Mouse (Mus musculus) lung, adult 2 months (tissue): Measurements from ENCODE around the gene Ppp1r15b.

Source experiments
- CTCF ChIP-seq: fragments of 200-500 bp; IDR thresholded peaks from 2 replicates; pipeline ENCODE4 v1.5.1; 2011; ENCODE audit warnings: mild to moderate bottlenecking, low read length, control low read depth; ENCODE audit not compliant: insufficient read depth
- POLR2A ChIP-seq: fragments of 200-500 bp; IDR thresholded peaks from 2 replicates; pipeline ENCODE4 v1.6.1; 2011; ENCODE audit warnings: low read depth, mild to moderate bottlenecking, control low read depth, low read length, borderline replicate concordance; ENCODE audit errors: extremely low read depth

GRCm38 (mm10) chr1:133134881-133135280 lies 3.9 kb downstream of the Ppp1r15b start:
- TF ChIP-seq CTCF: no peak
- no peak for TF ChIP-seq POLR2A
